Mouse (Mus musculus) CD4-positive, CD25-positive, alpha-beta regulatory T cell (primary cell): ENCODE results near the gene Olfr504. TPM values are rescaled to one million over a fixed set of nuclear protein-coding genes. Genes with fewer than 3 reads are reported as not detected.

Experiments
- polyA plus RNA-seq: library from polyadenylated mRNA; unstranded; fragments of 100-300 nt; shearing (Covaris generic); gene quantifications from one replicate; pipeline ENCODE4 v1.2.1, GENCODE M21; 2017

Gene Olfr504
- polyA plus RNA-seq, result not detected

GRCm38 (mm10) chr7:108565693-108566092 is at the start of gene Olfr504:
Olfr504 (minus strand) TSS chr7:108565793.

GRCm38 (mm10) chr7:108610487-108610886 is 44.9 kb upstream of the Olfr504 start, which contains the start of gene Olfr506:
Olfr506 (plus strand) TSS chr7:108610787.

GRCm38 (mm10) chr7:108544227-108544626 is 21.4 kb downstream of the Olfr504 start, which contains the start of gene Olfr503:
Olfr503 (plus strand) TSS chr7:108544527.

GRCm38 (mm10) chr7:108524965-108525364 is 40.6 kb downstream of the Olfr504 start, which contains the start of gene Olfr502:
Olfr502 (minus strand) TSS chr7:108525065.

Other genes with a start within 250 kb of the Olfr504 start
- gene Olfr492, start 242.1 kb downstream of the Olfr504 start, polyA plus RNA-seq, result not detected
- gene Olfr493, start 218.8 kb downstream of the Olfr504 start, polyA plus RNA-seq, result not detected
- not detected for gene Olfr494, start 200.5 kb downstream of the Olfr504 start, polyA plus RNA-seq
- not detected for gene Olfr495, start 172.6 kb downstream of the Olfr504 start, polyA plus RNA-seq
- gene Olfr497, start 145.4 kb downstream of the Olfr504 start, polyA plus RNA-seq, result not detected
- gene Olfr498, start 100.5 kb downstream of the Olfr504 start, polyA plus RNA-seq, result not detected
- gene Olfr502, start 40.7 kb downstream of the Olfr504 start, polyA plus RNA-seq, result 0.11 TPM
- gene Olfr503, start 21.3 kb downstream of the Olfr504 start, polyA plus RNA-seq, result not detected
- not detected for gene Olfr506, start 45.0 kb upstream of the Olfr504 start, polyA plus RNA-seq
- gene Olfr507, start 56.0 kb upstream of the Olfr504 start, polyA plus RNA-seq, result not detected
- gene Olfr508, start 64.2 kb upstream of the Olfr504 start, polyA plus RNA-seq, result not detected
- not detected for gene Olfr509, start 86.1 kb upstream of the Olfr504 start, polyA plus RNA-seq
- not detected for gene Olfr510, start 100.6 kb upstream of the Olfr504 start, polyA plus RNA-seq
- not detected for gene Olfr512, start 147.5 kb upstream of the Olfr504 start, polyA plus RNA-seq
- gene Olfr513, start 185.2 kb upstream of the Olfr504 start, polyA plus RNA-seq, result not detected